Mouse (Mus musculus) bone marrow, adult 2 months (tissue): Measurements from ENCODE around the gene Cdc45. TPM values are rescaled to one million over a fixed set of nuclear protein-coding genes. Genes with fewer than 3 reads are reported as not detected.
A peak's percentile ranks its signal among the peaks of the same experiment; 100 is the strongest.
"Not testable (repeated sequence)": the region's sequence is repeated elsewhere in the genome, so short reads cannot be mapped to it uniquely, and the experiment has no call there.

ENCODE experiments used
- H3K27ac ChIP-seq: fragments of 200-500 bp; 2 replicates; pipeline ENCODE4 v1.5.1; 2012; ENCODE audit warnings: low read depth, mild to moderate bottlenecking, control low read depth, inconsistent platforms, low read length; ENCODE audit not compliant: control insufficient read depth, poor library complexity, insufficient read depth
- H3K4me1 ChIP-seq: fragments of 200-500 bp; 2 replicates; pipeline ENCODE4 v1.6.1; 2011; ENCODE audit warnings: low read length; ENCODE audit not compliant: control insufficient read depth, insufficient read depth
- H3K4me3 ChIP-seq: fragments of 200-500 bp; replicated peaks from 2 replicates; pipeline ENCODE3; 2011; ENCODE audit warnings: mild to moderate bottlenecking, low read depth, low read length, control low read depth; ENCODE audit not compliant: control insufficient read depth
- CTCF ChIP-seq: fragments of 200-500 bp; IDR thresholded peaks from 2 replicates; pipeline ENCODE4 v1.5.1; 2011; ENCODE audit warnings: low read length, control low read depth; ENCODE audit not compliant: control insufficient read depth, insufficient read depth
- POLR2A ChIP-seq: fragments of 200-500 bp; IDR thresholded peaks from 2 replicates; pipeline ENCODE4 v1.6.1; 2011; ENCODE audit warnings: low read depth, mild to moderate bottlenecking, control low read depth, low read length, borderline replicate concordance; ENCODE audit not compliant: control insufficient read depth
- WGBS: fragments of 180-500 bp; shearing (Covaris S2); methylation state at CpG from one replicate; pipeline ENCODE4 v1.1.7; 2018; 5-methylcytosine and 5-hydroxymethylcytosine counted together
- polyA plus RNA-seq: library from polyadenylated mRNA; stranded (reverse); fragments of >200 nt; gene quantifications from 2 replicates; pipeline ENCODE4 v1.2.4, GENCODE M21; 2011; ENCODE audit warnings: low replicate concordance; ENCODE audit not compliant: missing spikeins, insufficient read depth, insufficient read length

Gene Cdc45
- 30.8 and 34.5 TPM in 2 replicates for polyA plus RNA-seq

GRCm38 (mm10) chr16:18811468-18812384 lies at the start of gene Cdc45, which contains the start of gene Ufd1:
Gene Cdc45 (minus strand): TSS chr16:18811987.
Gene Ufd1 (plus strand): TSS chr16:18811779.
- TF ChIP-seq POLR2A, result peak; percentile 86
- no peak for TF ChIP-seq CTCF
- H3K4me1 ChIP-seq, result peaks cover 2% of the 10 kb centered on the region; the same call in 1 of the 2 replicates
- peak within 1 kb of the TSS; percentile 64 for H3K27ac ChIP-seq
- WGBS, result under 1% methylated on average over 42 of the region's 42 CpGs
- H3K4me3 ChIP-seq, result peak within 1 kb of the TSS; percentile 90

DNA sequence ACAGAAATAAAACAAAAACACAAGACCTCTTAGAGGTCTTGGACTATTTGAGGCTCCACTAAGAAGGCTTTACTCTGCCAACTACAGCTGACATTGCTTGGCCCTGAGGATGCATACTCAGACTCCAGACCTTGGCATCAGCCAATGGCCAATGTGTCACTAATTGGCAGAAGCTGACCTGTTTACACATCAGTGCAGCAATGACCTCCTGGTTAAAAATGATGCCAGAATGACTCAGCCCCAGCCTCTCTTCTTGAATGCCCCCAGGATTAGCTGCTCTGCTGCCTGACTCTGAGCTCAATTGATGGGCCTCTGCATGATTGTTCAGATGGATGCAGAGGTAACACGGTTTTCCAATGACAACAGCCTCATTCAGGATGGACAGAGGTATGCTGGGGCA lies 48.4 kb upstream of the Cdc45 start:
- Histone ChIP-seq H3K4me1 (no peaks in the 10 kb centered on the region), H3K4me3 (no peak overlapping the region), H3K27ac (no peak overlapping the region)
- TF ChIP-seq POLR2A (no peak), CTCF (no peak)
- WGBS, result 70% methylated on average over 1 of the region's 1 CpGs

GRCm38 (mm10) chr16:18858551-18858950 lies 46.8 kb upstream of the Cdc45 start:
- no peak overlapping the region for H3K4me3 ChIP-seq
- no peak overlapping the region for H3K27ac ChIP-seq
- TF ChIP-seq POLR2A (no peak), CTCF (no peak)

GRCm38 (mm10) chr16:18849521-18850190 lies 37.9 kb upstream of the Cdc45 start:
- H3K27ac ChIP-seq, H3K4me3 ChIP-seq, H3K4me1 ChIP-seq: not testable (repeated sequence)
- WGBS, result 84% methylated on average over 16 of the region's 17 CpGs

More at GRCm38 (mm10) chr16:18858551-18858950, 46.8 kb upstream of the Cdc45 start:
- H3K4me1 ChIP-seq, result no peaks in the 10 kb centered on the region; the same call in 1 of the 2 replicates

- H3K4me1 ChIP-seq, result no peaks in the 10 kb centered on the region
- H3K4me3 ChIP-seq, result no peak overlapping the region
- WGBS, result 86% methylated on average over 15 of the region's 15 CpGs
- no peak overlapping the region for H3K27ac ChIP-seq
- no peak for TF ChIP-seq CTCF
- no peak for TF ChIP-seq POLR2A
These were observed 34.6 kb upstream of the Cdc45 start for GRCm38 (mm10) chr16:18846301-18846820.

DNA sequence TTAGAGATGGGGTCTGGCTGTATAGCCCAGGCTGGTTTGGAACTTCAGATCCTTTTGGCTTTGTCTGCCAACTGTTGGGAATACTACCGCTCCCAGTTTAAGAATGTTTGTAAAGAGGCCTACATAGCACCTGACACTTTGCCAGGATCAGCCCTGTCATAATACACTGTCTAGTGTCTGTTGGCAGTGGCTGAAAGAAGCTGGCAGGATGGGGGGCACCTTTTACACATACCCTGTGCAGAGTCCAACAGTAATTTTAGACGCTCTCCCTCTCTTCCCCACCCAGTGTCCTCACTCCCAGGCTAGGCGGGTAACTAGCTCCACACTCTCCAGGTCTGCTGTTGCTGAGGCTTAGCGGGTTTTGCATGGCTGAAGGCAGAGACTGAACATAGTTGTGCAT lies 26.6 kb upstream of the Cdc45 start:
- Histone ChIP-seq H3K27ac (no peak overlapping the region), H3K4me3 (no peak overlapping the region), H3K4me1 (no peaks in the 10 kb centered on the region)
- 88% methylated on average over 4 of the region's 4 CpGs for WGBS
- TF ChIP-seq CTCF (no peak), POLR2A (no peak)

DNA sequence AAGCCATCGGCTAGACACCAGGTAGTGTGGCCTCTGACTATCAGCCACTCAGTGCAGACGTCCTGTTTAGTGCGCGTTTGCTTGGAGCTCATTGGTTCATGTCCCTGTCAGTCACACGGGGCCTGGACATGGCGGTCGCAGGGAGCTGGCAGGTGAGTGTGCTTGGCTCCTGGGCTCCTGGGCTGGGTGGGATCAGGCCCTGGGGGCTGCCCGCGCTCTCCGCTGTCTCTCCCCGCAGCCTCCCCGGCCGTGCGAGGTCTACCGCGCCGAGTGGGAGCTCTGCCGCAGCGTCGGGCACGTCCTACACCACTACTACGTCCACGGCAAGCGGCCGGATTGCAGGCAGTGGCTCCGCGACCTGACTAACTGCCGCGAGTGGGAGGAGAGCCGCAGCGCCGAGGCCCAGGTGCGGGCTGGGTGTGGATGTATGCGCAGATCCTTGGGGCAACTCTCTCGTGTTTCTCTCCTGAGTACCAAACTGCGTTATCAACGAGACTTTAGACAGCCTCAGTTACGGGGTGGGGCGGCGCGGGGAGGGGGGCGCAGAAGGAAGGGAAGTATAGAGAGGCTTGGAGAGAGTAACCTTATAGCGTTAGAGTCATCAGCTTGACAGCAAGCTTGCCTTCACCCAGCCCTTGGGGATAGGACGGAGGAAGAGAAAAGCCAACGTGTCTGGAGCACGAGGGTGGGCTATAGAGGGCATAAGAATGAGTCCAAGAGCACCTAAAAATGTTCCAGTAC lies 24.9 kb upstream of the Cdc45 start, which contains the start of the genes 2510002D24Rik and Gm28539:
Gene 2510002D24Rik, plus strand, starts transcription at position 111 of the 741 bp plus-strand sequence.
Gene Gm28539, plus strand, starts transcription at position 117 of the 741 bp plus-strand sequence.
- peak within 1 kb of the TSS; percentile 90 for H3K4me3 ChIP-seq
- TF ChIP-seq POLR2A (peak; percentile 80; the same call in 1 of the 2 replicates), CTCF (no peak)
- peak within 1 kb of the TSS; percentile 49; the same call in 1 of the 2 replicates for H3K27ac ChIP-seq
- H3K4me1 ChIP-seq, result no peaks in the 10 kb centered on the region
- under 1% methylated on average over 46 of the region's 46 CpGs for WGBS
